Mouse (Mus musculus) MEL (cell line): ENCODE measurements around the gene Plekhg1.

Source experiments
- CTCF ChIP-seq, 3 experiments: IDR thresholded peaks in 2 of 3; conservative IDR thresholded peaks in 1 of 3; 2 replicates each; pipeline ENCODE4 v1.5.1; 2011 to 2012; ENCODE audit warnings: low read length in 3 of 3, low read depth in 2 of 3, mild to moderate bottlenecking in 2 of 3, improper control_type of control experiment in 1 of 3, inconsistent platforms in 1 of 3, mixed read lengths in 1 of 3, moderate library complexity in 1 of 3; ENCODE audit not compliant: control insufficient read depth in 1 of 3, insufficient read depth in 1 of 3, poor library complexity in 1 of 3, severe bottlenecking in 1 of 3
- E2F4 ChIP-seq: IDR thresholded peaks from 2 replicates; pipeline ENCODE4 v1.6.1; 2011; ENCODE audit warnings: low read depth, low read length, improper control_type of control experiment, borderline replicate concordance
- GATA1 ChIP-seq: IDR thresholded peaks from 2 replicates; pipeline ENCODE4 v1.6.1; 2011; ENCODE audit warnings: low read depth, low read length, improper control_type of control experiment
- HCFC1 ChIP-seq: IDR thresholded peaks from 2 replicates; pipeline ENCODE4 v1.6.1; 2012; ENCODE audit warnings: low read depth, mild to moderate bottlenecking, inconsistent platforms, low read length, improper control_type of control experiment, moderate library complexity
- MAFK ChIP-seq: IDR thresholded peaks from 2 replicates; pipeline ENCODE4 v1.6.1; 2011; ENCODE audit warnings: low read depth, mild to moderate bottlenecking, low read length, improper control_type of control experiment, borderline replicate concordance
- MEF2A ChIP-seq: IDR thresholded peaks from 2 replicates; pipeline ENCODE4 v1.6.1; 2014; ENCODE audit warnings: low read depth, mild to moderate bottlenecking, inconsistent platforms, low read length, improper control_type of control experiment; ENCODE audit not compliant: poor library complexity, insufficient replicate concordance, severe bottlenecking; ENCODE audit errors: extremely low read depth
- NELFE ChIP-seq: IDR thresholded peaks from 2 replicates; pipeline ENCODE4 v1.6.1; 2011; ENCODE audit warnings: low read depth, low read length, improper control_type of control experiment
- POLR2A ChIP-seq, 2 experiments: IDR thresholded peaks; 2 replicates each; pipeline ENCODE4 v1.6.1; 2011 to 2012; ENCODE audit warnings: low read length in 2 of 2, mild to moderate bottlenecking in 2 of 2, control low read depth in 1 of 2, improper control_type of control experiment in 1 of 2, low read depth in 1 of 2, moderate library complexity in 1 of 2; ENCODE audit not compliant: control insufficient read depth in 1 of 2, insufficient read depth in 1 of 2, poor library complexity in 1 of 2
- RCOR1 ChIP-seq: IDR thresholded peaks from 2 replicates; pipeline ENCODE4 v1.6.1; 2012; ENCODE audit warnings: low read depth, mild to moderate bottlenecking, inconsistent platforms, low read length, improper control_type of control experiment
- TCF12 ChIP-seq: IDR thresholded peaks from 2 replicates; pipeline ENCODE4 v1.6.1; 2014; ENCODE audit warnings: low read depth, mild to moderate bottlenecking, inconsistent platforms, low read length, improper control_type of control experiment, moderate library complexity
- USF1 ChIP-seq: IDR thresholded peaks from 2 replicates; pipeline ENCODE4 v1.6.1; 2014; ENCODE audit warnings: low read depth, mild to moderate bottlenecking, inconsistent platforms, low read length, improper control_type of control experiment, moderate library complexity
- ZMIZ1 ChIP-seq: IDR thresholded peaks from 2 replicates; pipeline ENCODE4 v1.6.1; 2012; ENCODE audit warnings: low read depth, mild to moderate bottlenecking, inconsistent platforms, low read length, improper control_type of control experiment, moderate library complexity
- ZNF384 ChIP-seq: IDR thresholded peaks from 2 replicates; pipeline ENCODE4 v1.6.1; 2012; ENCODE audit warnings: low read depth, mild to moderate bottlenecking, inconsistent platforms, low read length, improper control_type of control experiment

- TF ChIP-seq CTCF (IDR thresholded peaks at IDR 0.05 in 2 of 3, conservative IDR thresholded peaks at IDR 0.05 in 1 of 3; ENCODE audit: control insufficient read depth in 1 of 3, insufficient read depth in 1 of 3, low read depth in 2 of 3, low read length in 3 of 3, poor library complexity in 1 of 3, severe bottlenecking in 1 of 3) (no peak), USF1 (no peak), GATA1 (no peak), MAFK (no peak), ZMIZ1 (no peak), NELFE (no peak), E2F4 (no peak), TCF12 (no peak), MEF2A (no peak), POLR2A (IDR thresholded peaks at IDR 0.05; ENCODE audit: control insufficient read depth in 1 of 2, insufficient read depth in 1 of 2, low read depth in 1 of 2, low read length in 2 of 2, poor library complexity in 1 of 2) (no peak), RCOR1 (no peak), HCFC1 (no peak), ZNF384 (no peak)
These were observed 266.3 kb downstream of the Plekhg1 start for GRCm38 (mm10) chr10:4006296-4007015.
